14 mouse cellular contexts compared by ENCODE assay signal in genomic region chr7:116189708-116190107, GRCm38 (mm10).
DNase-seq lines count a peak whose midpoint lies in the region; ATAC-seq and TF ChIP-seq lines count a peak whose summit lies in the region.
"Had no signal": no experiment of that assay in that cellular context is flagged by ENCODE, and none has a peak within 500 bp of the region (broad histone marks: within the 10 kb centered on the region; RNA-seq: fewer than 3 reads in every experiment).

No protein-coding gene starts in this region.

- H3K4me3 ChIP-seq in heart, embryonic 15.5 days = no peak overlapping the region
- H3K4me3 ChIP-seq in lung, embryonic 16.5 days (ENCODE audit: low read length) = no peak overlapping the region
- no peak overlapping the region for H3K4me3 ChIP-seq in lung, adult 2 months (replicated peaks; ENCODE audit: extremely low read depth, low read depth, low read length)
- H3K4me3 ChIP-seq in embryonic facial prominence, embryonic 12.5 days = no peak overlapping the region
- H3K4me3 ChIP-seq in stomach, embryonic 14.5 days (ENCODE audit: low read depth, low read length) = no peak overlapping the region
- H3K4me3 ChIP-seq: midbrain, embryonic 13.5 days; neural tube, embryonic 12.5 days had no signal

- no peaks in the 10 kb centered on the region for H3K27me3 ChIP-seq in heart, embryonic 15.5 days
- H3K27me3 ChIP-seq in lung, embryonic 16.5 days (ENCODE audit: control insufficient read depth, insufficient read depth, low read depth, low read length) = no peaks in the 10 kb centered on the region
- no peaks in the 10 kb centered on the region for H3K27me3 ChIP-seq in embryonic facial prominence, embryonic 12.5 days
- H3K27me3 ChIP-seq in stomach, embryonic 14.5 days (ENCODE audit: control insufficient read depth, insufficient read depth, low read length) = no peaks in the 10 kb centered on the region
- H3K27me3 ChIP-seq: midbrain, embryonic 13.5 days; neural tube, embryonic 12.5 days had no signal

- H3K4me2 ChIP-seq in heart, embryonic 15.5 days = 0 out of 2 replicates have a peak overlapping the region, but pooled peaks have one; percentile 1
- no peak overlapping the region for H3K4me2 ChIP-seq in lung, embryonic 16.5 days (ENCODE audit: low read depth, low read length)
- H3K4me2 ChIP-seq in embryonic facial prominence, embryonic 12.5 days (replicated peaks) = no peak overlapping the region
- no peak overlapping the region for H3K4me2 ChIP-seq in stomach, embryonic 14.5 days (replicated peaks; ENCODE audit: low read depth, low read length)
- H3K4me2 ChIP-seq: midbrain, embryonic 13.5 days; neural tube, embryonic 12.5 days had no signal

- H3K36me3 ChIP-seq in heart, embryonic 15.5 days = no peaks in the 10 kb centered on the region
- H3K36me3 ChIP-seq in lung, embryonic 16.5 days (ENCODE audit: control insufficient read depth, insufficient read depth, low read length) = no peaks in the 10 kb centered on the region
- H3K36me3 ChIP-seq in embryonic facial prominence, embryonic 12.5 days = no peaks in the 10 kb centered on the region
- H3K36me3 ChIP-seq in stomach, embryonic 14.5 days (ENCODE audit: control insufficient read depth, insufficient read depth, low read length) = no peaks in the 10 kb centered on the region
- H3K36me3 ChIP-seq: midbrain, embryonic 13.5 days; neural tube, embryonic 12.5 days had no signal

- no peaks in the 10 kb centered on the region for H3K9me3 ChIP-seq in heart, embryonic 15.5 days (replicated peaks)
- H3K9me3 ChIP-seq in lung, embryonic 16.5 days (ENCODE audit: control insufficient read depth, low read length) = no peaks in the 10 kb centered on the region
- H3K9me3 ChIP-seq in embryonic facial prominence, embryonic 12.5 days = no peaks in the 10 kb centered on the region
- no peaks in the 10 kb centered on the region for H3K9me3 ChIP-seq in stomach, embryonic 14.5 days (ENCODE audit: control insufficient read depth, low read depth, low read length)
- H3K9me3 ChIP-seq: midbrain, embryonic 13.5 days; neural tube, embryonic 12.5 days had no signal

- intact Hi-C loops in heart, postnatal 36 days (cut with DNase I) = no loop called here

- no peak for TF ChIP-seq POLR2A in lung, adult 2 months (IDR thresholded peaks at IDR 0.05; ENCODE audit: borderline replicate concordance, extremely low read depth, low read depth, low read length)

- DNase-seq in heart, postnatal 36 days = no peak
- no peak for DNase-seq in lung, adult 2 months
- DNase-seq: cerebellum, adult 11-12 months; right cerebral cortex, postnatal 4 days; thymus, postnatal 14 days had no signal

- H3K4me1 ChIP-seq in heart, embryonic 15.5 days (replicated peaks) = peaks cover 92% of the 10 kb centered on the region
- H3K4me1 ChIP-seq in lung, embryonic 16.5 days (replicated peaks; ENCODE audit: control insufficient read depth, insufficient read depth, low read length) = peaks cover 9% of the 10 kb centered on the region
- no peaks in the 10 kb centered on the region for H3K4me1 ChIP-seq in lung, adult 2 months (ENCODE audit: control insufficient read depth, insufficient read depth, low read length)
- peaks cover 31% of the 10 kb centered on the region for H3K4me1 ChIP-seq in embryonic facial prominence, embryonic 12.5 days
- H3K4me1 ChIP-seq in stomach, embryonic 14.5 days (ENCODE audit: control insufficient read depth, insufficient read depth, low read length) = peaks cover 15% of the 10 kb centered on the region

- no peak for TF ChIP-seq CTCF in lung, adult 2 months (IDR thresholded peaks at IDR 0.05; ENCODE audit: insufficient read depth, low read length)

- ATAC-seq in heart, embryonic 15.5 days (replicated peaks; ENCODE audit: insufficient number of reproducible peaks, insufficient read depth, low FRiP score, low read depth) = peak; percentile 12
- peak; percentile 34; the same call in 1 of the 2 replicates for ATAC-seq in lung, embryonic 16.5 days (ENCODE audit: low read depth)
- no peak for ATAC-seq in embryonic facial prominence, embryonic 12.5 days (ENCODE audit: insufficient number of reproducible peaks, insufficient read depth, low FRiP score, low TSS enrichment)
- peak; percentile 39; the same call in 1 of the 2 replicates for ATAC-seq in stomach, embryonic 14.5 days (ENCODE audit: insufficient number of reproducible peaks, insufficient read depth, low FRiP score, low read depth)
- ATAC-seq in megakaryocyte progenitor cell, adult 5-6 weeks (replicated peaks; ENCODE audit: poor library complexity) = no peak
- ATAC-seq: activated CD4-positive, CD25-positive, alpha-beta regulatory T cell, adult 4 months; midbrain, embryonic 13.5 days had no signal

- no peak overlapping the region for H3K9ac ChIP-seq in heart, embryonic 15.5 days
- H3K9ac ChIP-seq in lung, embryonic 16.5 days (ENCODE audit: low read length) = no peak overlapping the region
- H3K9ac ChIP-seq in embryonic facial prominence, embryonic 12.5 days = no peak overlapping the region
- no peak overlapping the region for H3K9ac ChIP-seq in stomach, embryonic 14.5 days (replicated peaks; ENCODE audit: low read depth, low read length)
- H3K9ac ChIP-seq: midbrain, embryonic 13.5 days; neural tube, embryonic 12.5 days had no signal

- peak overlapping the region; percentile 86 for H3K27ac ChIP-seq in heart, embryonic 15.5 days
- no peak overlapping the region; the same call in 1 of the 2 replicates for H3K27ac ChIP-seq in lung, embryonic 16.5 days (ENCODE audit: low read length)
- H3K27ac ChIP-seq in embryonic facial prominence, embryonic 12.5 days = peak overlapping the region; percentile 58; the same call in 1 of the 2 replicates
- H3K27ac ChIP-seq in stomach, embryonic 14.5 days (ENCODE audit: low read length) = peak overlapping the region; percentile 2; the same call in 1 of the 2 replicates
- H3K27ac ChIP-seq: kidney, postnatal 0 days; midbrain, embryonic 13.5 days; neural tube, embryonic 12.5 days had no signal

- 17% methylated on average over 9 of the region's 9 CpGs for WGBS in heart, embryonic 15.5 days
- whole genome bisulfite sequencing in lung, embryonic 16.5 days = 17% methylated on average over 9 of the region's 9 CpGs
- WGBS in lung, adult 2 months = 51% methylated on average over 9 of the region's 9 CpGs
- WGBS in embryonic facial prominence, embryonic 12.5 days = 48% methylated on average over 9 of the region's 9 CpGs
- WGBS in stomach, embryonic 14.5 days = 30% methylated on average over 9 of the region's 9 CpGs

Comparison
In these comparisons a context has a peak if more than half of its experiments do, and no peak if none do; other contexts are left out.
1. ATAC-seq: peak in heart, embryonic 15.5 days (single experiment), lung, embryonic 16.5 days (single experiment) and stomach, embryonic 14.5 days (single experiment); none in embryonic facial prominence, embryonic 12.5 days (single experiment) and megakaryocyte progenitor cell, adult 5-6 weeks (single experiment).